Mouse (Mus musculus): ENCODE results near the gene Cyp4f40. TPM values are rescaled to one million over a fixed set of nuclear protein-coding genes. Genes with fewer than 3 reads are reported as not detected.
A peak's percentile ranks its signal among the peaks of the same experiment; 100 is the strongest.

The Cyp4f40 gene
- polyA plus RNA-seq, 1 experiment from 2014 or later, result 0.21 TPM

DNA sequence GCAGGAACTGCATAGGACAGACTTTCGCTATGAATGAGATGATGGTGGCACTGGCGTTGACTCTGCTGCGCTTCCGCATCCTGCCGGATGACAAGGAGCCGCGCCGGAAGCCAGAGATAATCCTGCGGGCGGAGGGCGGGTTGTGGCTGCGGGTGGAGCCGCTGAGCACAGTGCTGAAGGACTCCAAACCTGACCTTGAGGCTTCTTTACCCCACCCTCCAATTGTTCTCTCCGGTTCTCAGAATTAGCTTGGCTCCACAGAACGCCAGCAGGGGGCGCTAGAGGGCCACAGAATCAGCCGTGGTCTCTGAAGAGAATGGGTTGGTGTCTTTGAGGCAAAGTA is 23.8 kb upstream of the Cyp4f40 start:
- Histone ChIP-seq H3K4me3 (ENCODE audit: low read length) (peak overlapping the region; percentile 46), H3K27me3 (ENCODE audit: control insufficient read depth, insufficient read depth, low read depth, low read length) (no peaks in the 10 kb centered on the region), H3K4me2 (ENCODE audit: low read depth, low read length) (peak overlapping the region; percentile 67), H3K9ac (ENCODE audit: low read length) (peak overlapping the region; percentile 61), H3K36me3 (ENCODE audit: control insufficient read depth, insufficient read depth, low read length) (no peaks in the 10 kb centered on the region), H3K9me3 (ENCODE audit: control insufficient read depth, low read length) (no peaks in the 10 kb centered on the region), H3K27ac (ENCODE audit: low read length) (no peak overlapping the region), H3K4me1 (replicated peaks; ENCODE audit: control insufficient read depth, insufficient read depth, low read length) (peaks cover 6% of the 10 kb centered on the region; the same call in 1 of the 2 replicates)
- peak; percentile 67 for ATAC-seq (ENCODE audit: low read depth)
- WGBS, result 2% methylated on average over 17 of the region's 17 CpGs

DNA sequence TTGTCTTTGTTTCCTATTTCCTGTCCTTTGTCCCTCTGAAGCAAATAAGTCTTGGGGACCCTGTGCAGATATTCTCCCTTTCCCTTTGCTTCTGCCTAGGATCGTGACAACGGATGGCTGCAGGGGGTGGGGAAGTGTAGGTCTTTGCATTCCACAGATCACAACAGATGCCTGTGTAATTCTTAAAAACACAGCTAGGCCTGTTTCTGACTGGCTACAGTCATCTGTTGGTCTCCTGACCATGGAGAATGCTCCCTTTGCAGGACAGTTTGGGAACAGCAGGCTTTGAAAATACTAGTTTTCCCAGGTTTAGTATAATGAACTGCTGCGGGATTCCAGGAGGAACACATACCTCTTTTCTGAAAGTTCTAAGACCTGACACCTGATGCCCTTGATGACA is 22.4 kb upstream of the Cyp4f40 start:
- peaks cover 6% of the 10 kb centered on the region; the same call in 1 of the 2 replicates for H3K4me1 ChIP-seq (replicated peaks; ENCODE audit: control insufficient read depth, insufficient read depth, low read length)
- H3K4me2 ChIP-seq (ENCODE audit: low read depth, low read length), result no peak overlapping the region
- ATAC-seq (ENCODE audit: low read depth), result no peak
- H3K4me3 ChIP-seq (ENCODE audit: low read length), result no peak overlapping the region
- no peaks in the 10 kb centered on the region for H3K27me3 ChIP-seq (ENCODE audit: control insufficient read depth, insufficient read depth, low read depth, low read length)
- 53% methylated on average over 3 of the region's 3 CpGs for WGBS
- H3K36me3 ChIP-seq (ENCODE audit: control insufficient read depth, insufficient read depth, low read length), result no peaks in the 10 kb centered on the region
- no peak overlapping the region for H3K9ac ChIP-seq (ENCODE audit: low read length)
- H3K9me3 ChIP-seq (ENCODE audit: control insufficient read depth, low read length), result no peaks in the 10 kb centered on the region
- H3K27ac ChIP-seq (ENCODE audit: low read length), result no peak overlapping the region

DNA sequence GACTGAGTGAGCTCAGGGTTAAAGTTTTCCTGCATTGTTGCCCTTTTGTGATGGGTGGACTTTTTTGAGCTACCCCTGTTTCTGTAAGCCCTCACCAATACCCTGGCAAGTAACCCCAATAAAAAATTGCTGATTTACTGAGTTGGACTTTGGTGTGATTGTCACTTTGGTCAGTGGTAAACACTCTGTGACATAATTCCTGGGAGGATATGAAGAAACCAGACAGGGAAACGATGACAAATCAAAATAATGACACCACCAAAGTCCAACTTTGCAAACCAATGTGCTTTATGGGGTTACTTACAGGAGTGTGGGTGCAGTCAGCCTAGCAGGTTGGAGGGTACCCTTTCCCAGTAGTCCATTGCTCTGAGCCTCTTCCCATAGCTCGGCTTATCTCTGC is 21.5 kb upstream of the Cyp4f40 start:
- Histone ChIP-seq H3K9ac (ENCODE audit: low read length) (no peak overlapping the region), H3K27ac (ENCODE audit: low read length) (no peak overlapping the region), H3K4me2 (ENCODE audit: low read depth, low read length) (no peak overlapping the region), H3K4me3 (ENCODE audit: low read length) (no peak overlapping the region), H3K27me3 (ENCODE audit: control insufficient read depth, insufficient read depth, low read depth, low read length) (no peaks in the 10 kb centered on the region), H3K9me3 (ENCODE audit: control insufficient read depth, low read length) (no peaks in the 10 kb centered on the region), H3K4me1 (replicated peaks; ENCODE audit: control insufficient read depth, insufficient read depth, low read length) (peaks cover 6% of the 10 kb centered on the region; the same call in 1 of the 2 replicates), H3K36me3 (ENCODE audit: control insufficient read depth, insufficient read depth, low read length) (no peaks in the 10 kb centered on the region)
- no peak for ATAC-seq (ENCODE audit: low read depth)
- 71% methylated on average over 2 of the region's 2 CpGs for WGBS

DNA sequence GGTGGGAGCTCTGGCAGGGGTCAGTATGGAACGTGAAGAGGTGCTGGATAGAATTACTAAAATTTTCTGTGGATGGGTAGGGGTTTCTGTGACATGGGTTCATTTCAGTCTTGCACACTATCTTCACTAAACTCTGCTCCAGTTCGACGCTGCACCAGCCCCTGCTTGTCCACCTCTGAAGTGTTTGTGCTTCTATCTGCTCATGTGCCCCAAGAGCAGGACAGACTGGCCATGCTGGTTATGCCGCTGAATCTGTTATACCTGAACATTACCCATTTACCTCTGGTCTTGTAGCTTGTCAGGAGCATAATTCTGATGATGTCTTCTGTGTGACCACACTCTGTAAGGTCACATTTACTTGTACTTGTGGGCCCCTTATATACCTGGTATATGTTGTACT is 12.1 kb upstream of the Cyp4f40 start:
- H3K36me3 ChIP-seq (ENCODE audit: control insufficient read depth, insufficient read depth, low read length), result no peaks in the 10 kb centered on the region
- H3K9me3 ChIP-seq (ENCODE audit: control insufficient read depth, low read length), result no peaks in the 10 kb centered on the region
- 71% methylated on average over 4 of the region's 4 CpGs for WGBS

DNA sequence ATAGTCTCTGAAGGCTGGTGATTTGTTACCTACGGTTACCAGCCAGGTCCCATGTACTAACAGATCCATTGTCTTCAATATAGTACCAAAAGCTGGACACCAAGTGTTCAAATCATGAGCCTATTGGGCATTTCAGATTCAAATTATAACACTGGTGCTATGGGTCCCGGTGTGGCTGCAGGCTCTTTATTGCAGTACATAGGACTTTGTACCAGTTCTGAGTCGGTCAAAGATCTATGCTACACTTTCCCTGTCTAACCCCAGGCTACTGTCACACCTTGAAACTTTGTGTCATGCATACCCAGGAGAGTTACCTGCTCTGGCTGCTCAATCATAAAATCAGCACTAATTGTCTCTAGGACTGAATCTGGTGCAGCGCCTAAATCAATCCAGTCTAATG is 4.8 kb upstream of the Cyp4f40 start:
- 85% methylated on average over 4 of the region's 4 CpGs for WGBS
- no peaks in the 10 kb centered on the region for H3K9me3 ChIP-seq (ENCODE audit: control insufficient read depth, low read length)

More for the DNA sequence above, 12.1 kb upstream of the Cyp4f40 start:
- Histone ChIP-seq H3K4me1 (replicated peaks; ENCODE audit: control insufficient read depth, insufficient read depth, low read length) (no peaks in the 10 kb centered on the region), H3K4me3 (ENCODE audit: low read length) (no peak overlapping the region), H3K27me3 (ENCODE audit: control insufficient read depth, insufficient read depth, low read depth, low read length) (no peaks in the 10 kb centered on the region), H3K9ac (ENCODE audit: low read length) (no peak overlapping the region), H3K27ac (ENCODE audit: low read length) (no peak overlapping the region), H3K4me2 (ENCODE audit: low read depth, low read length) (no peak overlapping the region)
- ATAC-seq (ENCODE audit: low read depth), result no peak

DNA sequence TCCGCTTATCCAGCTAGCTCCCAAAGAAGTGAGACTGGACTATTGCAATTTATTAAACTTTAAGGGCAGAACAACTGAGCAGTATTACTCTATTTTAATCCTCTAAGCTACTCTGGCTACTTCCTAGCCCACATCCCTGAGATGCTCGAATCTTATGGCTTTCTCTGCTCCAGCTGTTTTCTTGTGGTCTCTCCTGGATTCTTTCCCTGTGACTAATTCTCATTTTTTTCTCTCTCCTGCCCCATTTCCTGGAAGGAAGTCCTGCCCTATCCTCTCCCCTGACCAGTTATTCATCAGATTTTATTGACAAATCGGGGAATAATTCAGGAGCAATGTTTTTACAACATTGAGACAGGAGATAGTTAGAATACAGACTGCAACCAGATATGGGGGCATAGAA is 1.7 kb upstream of the Cyp4f40 start:
- no peak overlapping the region for H3K4me3 ChIP-seq (ENCODE audit: low read length)
- 63% methylated on average over 3 of the region's 3 CpGs for WGBS
- H3K27me3 ChIP-seq (ENCODE audit: control insufficient read depth, insufficient read depth, low read depth, low read length), result no peaks in the 10 kb centered on the region
- no peak overlapping the region for H3K4me2 ChIP-seq (ENCODE audit: low read depth, low read length)
- H3K36me3 ChIP-seq (ENCODE audit: control insufficient read depth, insufficient read depth, low read length), result no peaks in the 10 kb centered on the region
- no peak overlapping the region for H3K9ac ChIP-seq (ENCODE audit: low read length)
- no peak for ATAC-seq (ENCODE audit: low read depth)
- H3K4me1 ChIP-seq (replicated peaks; ENCODE audit: control insufficient read depth, insufficient read depth, low read length), result no peaks in the 10 kb centered on the region
- H3K27ac ChIP-seq (ENCODE audit: low read length), result no peak overlapping the region
- H3K9me3 ChIP-seq (ENCODE audit: control insufficient read depth, low read length), result no peaks in the 10 kb centered on the region

More for the DNA sequence above, 4.8 kb upstream of the Cyp4f40 start:
- ATAC-seq (ENCODE audit: low read depth), result no peak
- H3K27ac ChIP-seq (ENCODE audit: low read length), result no peak overlapping the region
- no peak overlapping the region for H3K9ac ChIP-seq (ENCODE audit: low read length)
- H3K4me2 ChIP-seq (ENCODE audit: low read depth, low read length), result no peak overlapping the region
- H3K4me3 ChIP-seq (ENCODE audit: low read length), result no peak overlapping the region
- no peaks in the 10 kb centered on the region for H3K4me1 ChIP-seq (replicated peaks; ENCODE audit: control insufficient read depth, insufficient read depth, low read length)
- H3K36me3 ChIP-seq (ENCODE audit: control insufficient read depth, insufficient read depth, low read length), result no peaks in the 10 kb centered on the region
- no peaks in the 10 kb centered on the region for H3K27me3 ChIP-seq (ENCODE audit: control insufficient read depth, insufficient read depth, low read depth, low read length)

DNA sequence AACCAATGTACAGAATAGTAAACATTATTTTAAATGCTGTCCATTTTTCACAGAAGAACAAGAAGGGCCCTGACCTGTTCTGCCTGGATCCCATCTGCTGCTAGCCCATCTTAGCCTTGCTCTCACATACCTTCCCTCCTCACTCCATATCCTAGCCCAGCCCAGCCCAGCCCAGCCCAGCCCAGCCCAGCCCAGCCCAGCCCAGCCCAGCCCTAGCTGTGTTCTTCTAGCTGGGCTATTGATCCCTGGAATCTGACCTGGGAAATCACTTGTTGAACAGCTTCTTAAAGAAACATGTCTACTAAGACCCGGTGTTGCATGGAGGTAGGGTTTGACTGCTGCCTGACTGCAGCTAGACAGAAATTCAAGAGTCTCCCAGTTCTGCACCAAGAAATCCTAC is 454 bp upstream of the Cyp4f40 start:
- ATAC-seq (ENCODE audit: low read depth), result no peak
- 75% methylated on average over 1 of the region's 1 CpGs for WGBS
- H3K27me3 ChIP-seq (ENCODE audit: control insufficient read depth, insufficient read depth, low read depth, low read length), result no peaks in the 10 kb centered on the region

DNA sequence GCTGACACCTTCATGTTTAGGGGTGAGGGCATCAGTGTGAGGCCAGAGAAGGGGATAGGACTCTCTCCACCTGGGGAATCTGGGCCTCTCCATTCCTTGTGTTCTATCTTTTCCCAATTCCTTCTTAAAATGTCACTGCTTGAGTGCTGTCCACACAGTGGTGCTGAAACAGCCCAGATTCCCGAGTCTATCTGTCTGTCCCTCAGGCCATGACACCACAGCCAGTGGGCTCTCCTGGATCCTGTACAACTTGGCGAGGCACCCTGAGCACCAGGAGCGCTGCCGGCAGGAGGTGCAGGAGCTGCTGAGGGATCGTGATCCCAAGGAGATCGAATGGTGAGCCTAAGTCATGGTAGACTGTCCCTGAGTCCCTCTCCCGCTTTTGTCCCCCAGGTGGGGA is 15.3 kb downstream of the Cyp4f40 start:
- Histone ChIP-seq H3K4me2 (ENCODE audit: low read depth, low read length) (no peak overlapping the region), H3K9me3 (ENCODE audit: control insufficient read depth, low read length) (no peaks in the 10 kb centered on the region), H3K4me1 (replicated peaks; ENCODE audit: control insufficient read depth, insufficient read depth, low read length) (no peaks in the 10 kb centered on the region), H3K36me3 (ENCODE audit: control insufficient read depth, insufficient read depth, low read length) (no peaks in the 10 kb centered on the region), H3K27me3 (ENCODE audit: control insufficient read depth, insufficient read depth, low read depth, low read length) (no peaks in the 10 kb centered on the region), H3K9ac (ENCODE audit: low read length) (no peak overlapping the region), H3K27ac (ENCODE audit: low read length) (no peak overlapping the region), H3K4me3 (ENCODE audit: low read length) (no peak overlapping the region)
- no peak for ATAC-seq (ENCODE audit: low read depth)
- 56% methylated on average over 7 of the region's 7 CpGs for WGBS

More for the DNA sequence above, 454 bp upstream of the Cyp4f40 start:
- Histone ChIP-seq H3K36me3 (ENCODE audit: control insufficient read depth, insufficient read depth, low read length) (no peaks in the 10 kb centered on the region), H3K27ac (ENCODE audit: low read length) (no peak overlapping the region), H3K9me3 (ENCODE audit: control insufficient read depth, low read length) (no peaks in the 10 kb centered on the region), H3K4me2 (ENCODE audit: low read depth, low read length) (no peak overlapping the region), H3K4me1 (replicated peaks; ENCODE audit: control insufficient read depth, insufficient read depth, low read length) (no peaks in the 10 kb centered on the region), H3K4me3 (ENCODE audit: low read length) (no peak overlapping the region), H3K9ac (ENCODE audit: low read length) (no peak overlapping the region)

DNA sequence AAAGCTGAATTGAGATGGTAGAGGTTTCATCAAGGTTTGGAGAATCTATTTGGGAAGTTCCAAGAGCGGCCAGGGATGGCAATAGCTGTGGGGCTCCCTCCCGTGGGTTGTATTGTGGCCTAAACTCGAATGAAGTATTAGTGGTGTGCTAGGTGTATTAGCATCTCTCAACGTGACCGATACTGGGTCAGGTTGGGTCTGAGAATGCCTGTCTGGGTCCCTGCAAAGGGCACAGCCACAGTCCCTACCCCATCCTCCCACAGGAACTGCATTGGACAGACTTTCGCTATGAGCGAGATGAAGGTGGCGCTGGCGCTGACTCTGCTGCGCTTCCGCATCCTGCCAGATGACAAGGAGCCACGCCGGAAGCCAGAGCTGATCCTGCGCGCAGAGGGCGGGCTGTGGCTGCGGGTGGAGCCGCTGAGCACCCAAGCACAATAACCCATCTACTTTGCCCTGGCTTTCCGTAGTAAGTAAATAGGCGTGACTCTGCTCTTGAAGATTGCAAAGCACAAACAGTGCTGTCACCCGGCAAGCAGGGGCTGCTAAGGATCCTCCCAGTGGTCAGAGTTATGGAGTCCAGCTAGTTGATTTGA is 17.4 kb downstream of the Cyp4f40 start:
- ATAC-seq (ENCODE audit: low read depth), result no peak
- H3K36me3 ChIP-seq (ENCODE audit: control insufficient read depth, insufficient read depth, low read length), result no peaks in the 10 kb centered on the region
- H3K4me2 ChIP-seq (ENCODE audit: low read depth, low read length), result peak overlapping the region; percentile 24; the same call in 1 of the 2 replicates
- no peaks in the 10 kb centered on the region for H3K4me1 ChIP-seq (replicated peaks; ENCODE audit: control insufficient read depth, insufficient read depth, low read length)
- WGBS, result 35% methylated on average over 21 of the region's 21 CpGs
- H3K9ac ChIP-seq (ENCODE audit: low read length), result no peak overlapping the region
- no peaks in the 10 kb centered on the region for H3K27me3 ChIP-seq (ENCODE audit: control insufficient read depth, insufficient read depth, low read depth, low read length)
- H3K27ac ChIP-seq (ENCODE audit: low read length), result no peak overlapping the region
- no peaks in the 10 kb centered on the region for H3K9me3 ChIP-seq (ENCODE audit: control insufficient read depth, low read length)
- no peak overlapping the region for H3K4me3 ChIP-seq (ENCODE audit: low read length)

DNA sequence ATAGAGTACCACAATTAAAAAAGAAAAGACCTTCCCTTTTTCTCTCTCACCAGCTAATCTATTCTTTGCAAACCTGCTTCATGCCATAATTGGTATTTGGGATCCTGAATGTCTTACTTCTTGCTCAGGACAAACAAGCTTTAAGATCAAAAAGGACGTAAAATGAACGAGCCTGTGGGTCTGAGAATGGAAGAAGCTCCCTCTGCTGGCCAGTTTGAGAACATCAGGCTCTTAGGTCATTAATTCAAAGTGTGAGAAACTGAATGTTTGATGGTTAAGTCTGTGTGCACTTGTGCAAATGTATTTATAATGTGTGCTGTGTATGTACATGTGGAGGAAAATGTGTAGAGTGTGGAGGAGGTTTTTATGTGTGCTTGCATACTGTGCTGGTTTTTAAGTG is 21.7 kb downstream of the Cyp4f40 start:
- H3K4me2 ChIP-seq (ENCODE audit: low read depth, low read length), result no peak overlapping the region
- no peaks in the 10 kb centered on the region for H3K36me3 ChIP-seq (ENCODE audit: control insufficient read depth, insufficient read depth, low read length)
- H3K4me3 ChIP-seq (ENCODE audit: low read length), result no peak overlapping the region
- ATAC-seq (ENCODE audit: low read depth), result no peak
- no peaks in the 10 kb centered on the region for H3K27me3 ChIP-seq (ENCODE audit: control insufficient read depth, insufficient read depth, low read depth, low read length)
- H3K27ac ChIP-seq (ENCODE audit: low read length), result no peak overlapping the region
- no peaks in the 10 kb centered on the region for H3K9me3 ChIP-seq (ENCODE audit: control insufficient read depth, low read length)
- H3K9ac ChIP-seq (ENCODE audit: low read length), result no peak overlapping the region
- WGBS, result 15% methylated on average over 2 of the region's 2 CpGs
- no peaks in the 10 kb centered on the region for H3K4me1 ChIP-seq (replicated peaks; ENCODE audit: control insufficient read depth, insufficient read depth, low read length)
